Mouse (Mus musculus) lung, adult 2 months (tissue): Measurements from ENCODE around the gene Vsir.

Experiments used
- CTCF ChIP-seq: fragments of 200-500 bp; IDR thresholded peaks from 2 replicates; pipeline ENCODE4 v1.5.1; 2011; ENCODE audit warnings: mild to moderate bottlenecking, low read length, control low read depth; ENCODE audit not compliant: insufficient read depth
- POLR2A ChIP-seq: fragments of 200-500 bp; IDR thresholded peaks from 2 replicates; pipeline ENCODE4 v1.6.1; 2011; ENCODE audit warnings: low read depth, mild to moderate bottlenecking, control low read depth, low read length, borderline replicate concordance; ENCODE audit errors: extremely low read depth

GRCm38 (mm10) chr10:60363426-60363825 lies 16.8 kb downstream of the Vsir start:
- TF ChIP-seq CTCF (no peak), POLR2A (no peak)
